Mouse (Mus musculus): ENCODE measurements around the gene Padi1.

- TF ChIP-seq CTCF (IDR thresholded peaks at IDR 0.05; ENCODE audit: control insufficient read depth, insufficient read depth, low read length) (peak; percentile 51), POLR2A (IDR thresholded peaks at IDR 0.05; ENCODE audit: borderline replicate concordance, control insufficient read depth, low read depth, low read length) (no peak)
These were observed 18.3 kb downstream of the Padi1 start for GRCm38 (mm10) chr4:140827237-140827636.

Measured in bone marrow, adult 2 months (tissue).